Mouse (Mus musculus) right cerebral cortex, postnatal 36 days (tissue): ENCODE measurements around the gene Fgf2.

Experiments used
- DNase-seq, 2 experiments: peaks; one replicate each; pipeline ENCODE4 v3.0.0; 2022; ENCODE audit warnings: low spot score in 2 of 2, mixed read lengths in 1 of 2

Fgf2 gene

GRCm38 (mm10) chr3:37414413-37414960, 66.3 kb downstream of the Fgf2 start:
- DNase-seq, result peak; percentile 70 to 76

GRCm38 (mm10) chr3:37418341-37418740, 70.2 kb downstream of the Fgf2 start:
- DNase-seq, result no peak

- DNase-seq, result peak; percentile 51 to 73
Observed at GRCm38 (mm10) chr3:37418961-37419457, 70.9 kb downstream of the Fgf2 start.

GRCm38 (mm10) chr3:37419458-37419991, 71.4 kb downstream of the Fgf2 start, which contains the start of gene Spata5:
Spata5 (plus strand) TSS chr3:37419896.
- DNase-seq, result peak; percentile 96 to 97

- peak; percentile 85 to 89 for DNase-seq
Observed at GRCm38 (mm10) chr3:37420072-37420471, 71.9 kb downstream of the Fgf2 start, which contains the start of gene Nudt6. Nudt6 (minus strand) TSS chr3:37420211.

GRCm38 (mm10) chr3:37420641-37421040, 72.5 kb downstream of the Fgf2 start:
- peak in 1 of 2 experiments; percentile 20 for DNase-seq

- no peak for DNase-seq
Observed at GRCm38 (mm10) chr3:37421179-37421578, 73.0 kb downstream of the Fgf2 start.

GRCm38 (mm10) chr3:37426069-37426468, 77.9 kb downstream of the Fgf2 start:
- no peak for DNase-seq

- DNase-seq, result no peak
Observed at GRCm38 (mm10) chr3:37430359-37430758, 82.2 kb downstream of the Fgf2 start.

GRCm38 (mm10) chr3:37439770-37440169, 91.6 kb downstream of the Fgf2 start:
- DNase-seq, result no peak

- no peak for DNase-seq
Observed at GRCm38 (mm10) chr3:37443409-37443808, 95.3 kb downstream of the Fgf2 start.

- DNase-seq, result no peak
Observed at GRCm38 (mm10) chr3:37455992-37456391, 107.8 kb downstream of the Fgf2 start.
